Comparison of ENCODE assay signal across 8 mouse cellular contexts in the genomic region with DNA sequence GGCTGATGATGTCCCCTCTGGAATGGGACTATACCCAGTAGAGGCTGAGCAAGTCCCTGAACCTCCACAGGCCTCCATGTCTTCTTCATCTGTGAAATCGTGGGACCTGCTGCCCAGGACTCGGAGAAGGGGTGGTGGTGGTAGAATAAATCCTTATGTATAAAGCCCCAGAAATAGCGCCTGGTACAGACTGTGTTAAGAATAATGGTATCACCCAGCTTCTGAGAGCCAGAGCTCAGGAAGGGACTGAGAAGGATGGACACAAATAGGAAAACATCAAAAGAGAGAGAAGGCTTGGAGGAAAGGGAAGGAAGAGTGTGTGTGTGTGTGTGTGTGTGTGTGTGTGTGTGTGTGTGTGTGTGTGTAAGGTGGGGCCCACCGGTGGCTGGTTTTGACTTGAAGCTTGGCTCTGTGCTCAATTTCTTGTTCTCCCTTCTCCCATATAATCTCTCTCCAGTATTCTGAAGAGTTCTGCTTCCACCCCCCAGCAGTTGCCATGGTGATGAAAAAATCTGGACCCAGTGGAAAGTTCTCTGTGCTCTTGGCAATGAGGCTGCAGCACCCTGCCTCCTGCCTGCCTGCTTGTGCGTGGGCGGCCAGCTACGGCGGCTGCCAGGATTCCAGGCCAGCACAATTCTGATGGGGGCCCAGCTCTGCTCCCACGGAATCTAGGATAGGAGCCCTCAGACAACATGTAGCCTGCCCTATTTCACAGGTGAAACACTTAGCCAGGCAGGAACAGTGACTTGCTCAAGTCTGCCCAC.
DNase-seq lines count a peak whose midpoint lies in the region; ATAC-seq and TF ChIP-seq lines count a peak whose summit lies in the region.

No protein-coding gene starts in this region.

- no peak overlapping the region for H3K9ac ChIP-seq in lung, embryonic 16.5 days (ENCODE audit: low read length)
- H3K9ac ChIP-seq in heart, embryonic 15.5 days: no peak overlapping the region
- H3K9ac ChIP-seq in liver, embryonic 11.5 days (ENCODE audit: low read depth, low read length): no peak overlapping the region
- H3K9ac ChIP-seq in intestine, postnatal 0 days (ENCODE audit: low read depth, low read length): no peak overlapping the region

- H3K4me3 ChIP-seq in lung, embryonic 16.5 days (ENCODE audit: low read length): no peak overlapping the region
- no peak overlapping the region for H3K4me3 ChIP-seq in heart, embryonic 15.5 days
- no peak overlapping the region for H3K4me3 ChIP-seq in liver, embryonic 11.5 days (ENCODE audit: low read depth, low read length)
- no peak overlapping the region for H3K4me3 ChIP-seq in intestine, postnatal 0 days (ENCODE audit: low read depth, low read length)

- no peak overlapping the region for H3K4me2 ChIP-seq in lung, embryonic 16.5 days (ENCODE audit: low read depth, low read length)
- H3K4me2 ChIP-seq in heart, embryonic 15.5 days: no peak overlapping the region
- H3K4me2 ChIP-seq in liver, embryonic 11.5 days: no peak overlapping the region
- no peak overlapping the region for H3K4me2 ChIP-seq in intestine, postnatal 0 days (replicated peaks; ENCODE audit: low read depth)

- TF ChIP-seq CTCF in intestine, postnatal 0 days (IDR thresholded peaks at IDR 0.05; ENCODE audit: low read depth): no peak

- H3K9me3 ChIP-seq in lung, embryonic 16.5 days (ENCODE audit: control insufficient read depth, low read length): no peaks in the 10 kb centered on the region
- no peaks in the 10 kb centered on the region for H3K9me3 ChIP-seq in heart, embryonic 15.5 days (replicated peaks)
- no peaks in the 10 kb centered on the region for H3K9me3 ChIP-seq in liver, embryonic 11.5 days (ENCODE audit: control insufficient read depth, low read length)
- H3K9me3 ChIP-seq in intestine, postnatal 0 days (ENCODE audit: control insufficient read depth): no peaks in the 10 kb centered on the region

- H3K27me3 ChIP-seq in lung, embryonic 16.5 days (ENCODE audit: control insufficient read depth, insufficient read depth, low read depth, low read length): no peaks in the 10 kb centered on the region
- peaks cover 17% of the 10 kb centered on the region for H3K27me3 ChIP-seq in heart, embryonic 15.5 days
- H3K27me3 ChIP-seq in liver, embryonic 11.5 days (replicated peaks; ENCODE audit: control insufficient read depth, insufficient read depth, low read length): no peaks in the 10 kb centered on the region
- H3K27me3 ChIP-seq in intestine, postnatal 0 days (replicated peaks; ENCODE audit: control insufficient read depth, insufficient read depth, low read length): no peaks in the 10 kb centered on the region

- intact Hi-C loops in left cerebral cortex, postnatal 14 days (cut with DNase I): loop anchor here (5.0 to 10.0 kb wide), 3 partner anchors 43 to 87 kb away; no protein-coding TSS in a partner anchor

- no peaks in the 10 kb centered on the region for H3K4me1 ChIP-seq in lung, embryonic 16.5 days (replicated peaks; ENCODE audit: control insufficient read depth, insufficient read depth, low read length)
- H3K4me1 ChIP-seq in heart, embryonic 15.5 days (replicated peaks): 0 out of 2 replicates have a peak, but pooled peaks cover 2% of the 10 kb centered on the region
- no peaks in the 10 kb centered on the region for H3K4me1 ChIP-seq in liver, embryonic 11.5 days (replicated peaks; ENCODE audit: control insufficient read depth, insufficient read depth, low read length)
- 0 out of 2 replicates have a peak, but pooled peaks cover 6% of the 10 kb centered on the region for H3K4me1 ChIP-seq in intestine, postnatal 0 days (replicated peaks; ENCODE audit: control insufficient read depth, insufficient read depth, low read length)

- WGBS in lung, embryonic 16.5 days: 44% methylated on average over 8 of the region's 9 CpGs
- WGBS in heart, embryonic 15.5 days: 48% methylated on average over 8 of the region's 9 CpGs
- 70% methylated on average over 9 of the region's 9 CpGs for WGBS in liver, embryonic 11.5 days
- WGBS in intestine, postnatal 0 days: 56% methylated on average over 8 of the region's 9 CpGs

- no peak for DNase-seq in lung, postnatal 25 days (ENCODE audit: low spot score)
- peak; percentile 98 for DNase-seq in cerebellum, adult 11-12 months
- DNase-seq in left cerebral cortex, postnatal 14 days (ENCODE audit: low spot score in 2 of 2): peak; percentile 95 to 97
- peak; percentile 46 for DNase-seq in skeletal muscle tissue, adult 2 months (ENCODE audit: low read depth, low spot score)
- no peak for DNase-seq in liver, embryonic 11.5 days (ENCODE audit: low spot score)

- no peaks in the 10 kb centered on the region for H3K36me3 ChIP-seq in lung, embryonic 16.5 days (ENCODE audit: control insufficient read depth, insufficient read depth, low read length)
- no peaks in the 10 kb centered on the region for H3K36me3 ChIP-seq in heart, embryonic 15.5 days
- no peaks in the 10 kb centered on the region for H3K36me3 ChIP-seq in liver, embryonic 11.5 days (ENCODE audit: control insufficient read depth, insufficient read depth, low read length)
- H3K36me3 ChIP-seq in intestine, postnatal 0 days (ENCODE audit: control insufficient read depth, insufficient read depth): no peaks in the 10 kb centered on the region

- ATAC-seq in lung, embryonic 16.5 days (ENCODE audit: low read depth): 0 out of 2 replicates have a peak, but pooled peaks have one; percentile 10
- 0 out of 2 replicates have a peak, but pooled peaks have one; percentile 31 for ATAC-seq in heart, embryonic 15.5 days (replicated peaks; ENCODE audit: insufficient number of reproducible peaks, insufficient read depth, low FRiP score, low read depth)
- no peak for ATAC-seq in liver, embryonic 11.5 days (replicated peaks; ENCODE audit: low FRiP score)
- ATAC-seq in intestine, postnatal 0 days: no peak

- no peak overlapping the region for H3K27ac ChIP-seq in lung, embryonic 16.5 days (ENCODE audit: low read length)
- H3K27ac ChIP-seq in heart, embryonic 15.5 days: no peak overlapping the region
- no peak overlapping the region for H3K27ac ChIP-seq in liver, embryonic 11.5 days (ENCODE audit: low read depth, low read length)
- H3K27ac ChIP-seq in intestine, postnatal 0 days (ENCODE audit: low read depth, low read length): no peak overlapping the region

Comparison
In these comparisons a context has a peak if more than half of its experiments do, and no peak if none do; other contexts are left out.
1. ATAC-seq: peak in lung, embryonic 16.5 days (single experiment) and heart, embryonic 15.5 days (single experiment); none in liver, embryonic 11.5 days (single experiment) and intestine, postnatal 0 days (single experiment).
2. DNase-seq: peak in cerebellum, adult 11-12 months (single experiment), left cerebral cortex, postnatal 14 days (2 of 2) and skeletal muscle tissue, adult 2 months (single experiment); none in lung, postnatal 25 days (single experiment) and liver, embryonic 11.5 days (single experiment).